Mouse (Mus musculus): ENCODE results near the gene Tdrkh. TPM values are rescaled to one million over a fixed set of nuclear protein-coding genes. Genes with fewer than 3 reads are reported as not detected.

The Tdrkh gene
- total RNA-seq, 2 experiments from 2014 or later: 41.3 to 47.2 TPM

DNA sequence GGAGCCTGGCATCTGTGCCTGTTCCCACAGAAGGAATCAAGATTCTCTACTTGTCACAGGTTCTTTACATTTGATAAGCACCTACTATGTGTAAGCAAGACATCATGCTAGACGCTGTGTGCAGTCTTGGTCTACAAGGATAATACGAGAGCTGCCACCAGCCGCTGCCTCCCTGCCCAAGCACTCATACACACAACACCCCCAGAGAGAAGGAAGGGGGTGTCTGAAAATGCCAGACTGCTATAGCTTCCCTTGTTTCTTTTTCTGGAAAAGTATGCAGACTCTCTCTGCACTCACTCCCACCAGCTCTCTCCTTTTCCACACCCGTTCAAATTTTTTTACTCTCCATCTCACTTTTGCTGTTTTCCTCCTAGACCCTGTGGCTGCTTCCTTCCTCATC, 64.4 kb downstream of the Tdrkh start:
- peak in 1 of 2 experiments; percentile 71 for DNase-seq (ENCODE audit: low spot score in 2 of 2)

GRCm38 (mm10) chr3:94477981-94478422, 64.9 kb downstream of the Tdrkh start, which contains the start of gene Celf3:
Celf3 (plus strand) TSS chr3:94478295.
- no peak for TF ChIP-seq CTCF (conservative IDR thresholded peaks at IDR 0.05)
- Histone ChIP-seq H3K27ac (peak within 1 kb of the TSS; percentile 95), H3K4me3 (peak within 1 kb of the TSS; percentile 82)
- peak; percentile 78 to 90 for DNase-seq (ENCODE audit: low spot score in 2 of 2)

More for the DNA sequence above, 64.4 kb downstream of the Tdrkh start:
- peak overlapping the region; percentile 82 for H3K4me3 ChIP-seq
- no peak for TF ChIP-seq CTCF (conservative IDR thresholded peaks at IDR 0.05)
- peak overlapping the region; percentile 95 for H3K27ac ChIP-seq

GRCm38 (mm10) chr3:94478591-94479169, 65.6 kb downstream of the Tdrkh start:
- no peak for DNase-seq (ENCODE audit: low spot score in 2 of 2)
- TF ChIP-seq CTCF (conservative IDR thresholded peaks at IDR 0.05): no peak
- Histone ChIP-seq H3K27ac (peak overlapping the region; percentile 95), H3K4me3 (peak overlapping the region; percentile 82)

- Histone ChIP-seq H3K4me3 (peak overlapping the region; percentile 82), H3K27ac (peak overlapping the region; percentile 95)
- no peak for TF ChIP-seq CTCF (conservative IDR thresholded peaks at IDR 0.05)
- DNase-seq (ENCODE audit: low spot score in 2 of 2): no peak
Measured at GRCm38 (mm10) chr3:94479564-94479963, 66.5 kb downstream of the Tdrkh start.

GRCm38 (mm10) chr3:94480291-94480884, 67.3 kb downstream of the Tdrkh start, which contains the start of gene Riiad1:
Riiad1 (minus strand) TSS chr3:94480341.
- peak within 1 kb of the TSS; percentile 95 for H3K27ac ChIP-seq
- TF ChIP-seq CTCF (conservative IDR thresholded peaks at IDR 0.05): no peak
- H3K4me3 ChIP-seq: peak within 1 kb of the TSS; percentile 82
- DNase-seq (ENCODE audit: low spot score in 2 of 2): no peak

- H3K4me3 ChIP-seq: peak overlapping the region; percentile 15; the same call in 1 of the 2 replicates
- TF ChIP-seq CTCF (conservative IDR thresholded peaks at IDR 0.05): no peak
- H3K27ac ChIP-seq: peak overlapping the region; percentile 95
- DNase-seq (ENCODE audit: low spot score in 2 of 2): no peak
Measured at GRCm38 (mm10) chr3:94481429-94481828, 68.4 kb downstream of the Tdrkh start.

DNA sequence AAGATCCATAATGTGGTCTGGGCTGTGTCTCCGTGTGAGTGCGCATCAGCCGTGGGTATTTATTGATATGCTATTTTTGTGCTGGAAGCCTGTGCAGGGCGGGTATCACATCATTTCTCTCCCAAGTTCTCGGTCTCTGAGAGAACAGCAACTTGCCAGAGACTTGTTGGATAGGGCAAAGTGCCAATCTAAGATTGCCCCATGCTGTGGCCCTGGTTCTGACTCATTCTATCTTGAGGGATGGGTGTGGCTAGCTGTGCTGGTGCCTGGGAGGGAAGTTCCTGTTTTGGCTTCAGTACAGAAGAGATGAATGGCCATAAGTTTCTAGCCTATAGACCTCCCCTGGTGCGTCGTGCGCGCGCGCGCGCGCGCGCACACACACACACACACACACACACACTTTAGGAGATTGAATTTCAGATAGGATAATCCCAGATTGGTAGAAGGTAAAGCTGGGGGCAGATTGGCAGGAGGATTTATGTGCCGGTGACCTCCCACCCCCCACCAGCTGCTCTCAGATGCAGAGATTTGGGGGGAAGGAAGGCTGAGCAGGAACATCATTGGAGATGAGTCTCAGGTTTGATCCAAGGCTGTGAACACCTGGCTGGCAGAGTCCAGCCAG, 69.8 kb downstream of the Tdrkh start:
- Histone ChIP-seq H3K4me3 (peak overlapping the region; percentile 26), H3K27ac (peak overlapping the region; percentile 95)
- no peak for DNase-seq (ENCODE audit: low spot score in 2 of 2)
- no peak for TF ChIP-seq CTCF (conservative IDR thresholded peaks at IDR 0.05)

- TF ChIP-seq CTCF (conservative IDR thresholded peaks at IDR 0.05): no peak
- Histone ChIP-seq H3K27ac (peak overlapping the region; percentile 95), H3K4me3 (peak overlapping the region; percentile 41)
- DNase-seq (ENCODE audit: low spot score in 2 of 2): peak; percentile 97 to 99
Measured at GRCm38 (mm10) chr3:94483790-94484439, 70.8 kb downstream of the Tdrkh start.

Other genes starting within 250 kb of the Tdrkh start
- gene Gm10696, start 235.1 kb upstream of the Tdrkh start, total RNA-seq (2021): not detected
- gene Gm5286, start 216.6 kb upstream of the Tdrkh start, total RNA-seq (2021): not detected
- gene Gm4778, start 149.2 kb upstream of the Tdrkh start, total RNA-seq (2021): not detected
- gene Them4, start 103.2 kb upstream of the Tdrkh start, total RNA-seq (2021): 10 to 100 TPM; 24.3 to 26.5 TPM
- not detected for gene Them5, start 71.2 kb upstream of the Tdrkh start, total RNA-seq (2021)
- under 1 TPM; 0.36 to 0.47 TPM for gene C2cd4d, start 50.8 kb upstream of the Tdrkh start, total RNA-seq (2021)
- 1 to 10 TPM in 1 of 2 experiments, under 1 TPM in 1; 0.97 to 1.0 TPM for gene Rorc, start 40.5 kb upstream of the Tdrkh start, total RNA-seq (2021)
- gene Lingo4, start 14.8 kb upstream of the Tdrkh start, total RNA-seq (2021): under 1 TPM; 0.79 to 0.98 TPM
- gene Mrpl9, start 30.0 kb downstream of the Tdrkh start, total RNA-seq (2021): 10 to 100 TPM; 41.3 to 44.4 TPM
- gene Oaz3, start 30.6 kb downstream of the Tdrkh start, total RNA-seq (2021): not detected
- 100 to 1,000 TPM; 184 to 202 TPM for gene Celf3, start 65.0 kb downstream of the Tdrkh start, total RNA-seq (2021)
- 1 to 10 TPM; 5.8 to 7.2 TPM for gene Riiad1, start 67.1 kb downstream of the Tdrkh start, total RNA-seq (2021)
- 100 to 1,000 TPM; 102 to 108 TPM for gene Snx27, start 169.4 kb downstream of the Tdrkh start, total RNA-seq (2021)
- not detected for gene Gm10972, start 229.8 kb downstream of the Tdrkh start, total RNA-seq (2021)
- gene Tuft1, start 245.6 kb downstream of the Tdrkh start, total RNA-seq (2021): 1 to 10 TPM; 2.4 to 2.8 TPM

Data from layer of hippocampus, adult 2 months (tissue).